Mouse (Mus musculus) liver, embryonic 11.5 days (tissue): Measurements from ENCODE around the gene Cep95. TPM values are rescaled to one million over a fixed set of nuclear protein-coding genes. Genes with fewer than 3 reads are reported as not detected.

Source experiments
- ATAC-seq: fragments of 200-750 bp; cut with Nextera tagmentation; replicated peaks from 2 replicates; pipeline ENCODE4 v1.8.0; 2017; ENCODE audit warnings: moderate number of reproducible peaks, mild to moderate bottlenecking, moderate TSS enrichment, moderate library complexity; ENCODE audit not compliant: low FRiP score
- DNase-seq: peaks from one replicate; pipeline ENCODE4 v3.0.0-alpha.2; 2017; ENCODE audit warnings: low spot score
- H3K27ac ChIP-seq: fragments of 300-500 bp; sonication (generic); 2 replicates; pipeline ENCODE4 v1.5.1; 2014; ENCODE audit warnings: mild to moderate bottlenecking, low read depth, low read length, control low read depth
- H3K27me3 ChIP-seq: fragments of 300-500 bp; sonication (generic); replicated peaks from 2 replicates; pipeline ENCODE4 v1.6.1; 2014; ENCODE audit warnings: low read length, mixed read lengths; ENCODE audit not compliant: control insufficient read depth, insufficient read depth
- H3K36me3 ChIP-seq: fragments of 300-500 bp; sonication (generic); 2 replicates; pipeline ENCODE4 v1.6.1; 2014; ENCODE audit warnings: mild to moderate bottlenecking, low read length, moderate library complexity, mixed read lengths; ENCODE audit not compliant: control insufficient read depth, insufficient read depth
- H3K4me1 ChIP-seq: fragments of 300-500 bp; sonication (generic); replicated peaks from 2 replicates; pipeline ENCODE4 v1.6.1; 2014; ENCODE audit warnings: low read length, mixed read lengths; ENCODE audit not compliant: control insufficient read depth, insufficient read depth
- H3K4me2 ChIP-seq: fragments of 300-500 bp; sonication (generic); 2 replicates; pipeline ENCODE4 v1.6.1; 2014; ENCODE audit warnings: mild to moderate bottlenecking, control low read depth, moderate library complexity
- H3K4me3 ChIP-seq: fragments of 300-500 bp; sonication (generic); 2 replicates; pipeline ENCODE4 v1.5.1; 2014; ENCODE audit warnings: low read depth, low read length, control low read depth
- H3K9ac ChIP-seq: fragments of 300-500 bp; sonication (generic); 2 replicates; pipeline ENCODE4 v1.6.1; 2014; ENCODE audit warnings: low read depth, low read length, control low read depth
- H3K9me3 ChIP-seq: fragments of 300-500 bp; sonication (generic); 2 replicates; pipeline ENCODE4 v1.6.1; 2016; ENCODE audit warnings: low read length, inconsistent platforms, mixed read lengths; ENCODE audit not compliant: control insufficient read depth
- WGBS: fragments of 180-500 bp; shearing (Covaris S2); extraction: QIAGEN DNeasy Blood & Tissue Kit; methylation state at CpG from one replicate; pipeline ENCODE4 v1.1.7; 2014; 5-methylcytosine and 5-hydroxymethylcytosine counted together
- polyA plus RNA-seq: library from polyadenylated mRNA; unstranded; fragments of >200 nt; fragmentation: Nextera tagmentation; extraction: Ambion mirVana; gene quantifications from 2 replicates; pipeline ENCODE4 v1.2.1, GENCODE M21; 2014

Gene Cep95
- polyA plus RNA-seq, 1 experiment from 2014 or later = 18.6 TPM

GRCm38 (mm10) chr11:106815331-106815730 lies 26.3 kb downstream of the Cep95 start:
- no peak overlapping the region for H3K4me3 ChIP-seq
- 94% methylated on average over 2 of the region's 2 CpGs for WGBS
- H3K27me3 ChIP-seq = no peaks in the 10 kb centered on the region
- ATAC-seq (no peak), DNase-seq (no peak)
- H3K4me2 ChIP-seq = no peak overlapping the region
- H3K27ac ChIP-seq = no peak overlapping the region
- H3K9me3 ChIP-seq = no peaks in the 10 kb centered on the region
- peaks cover 62% of the 10 kb centered on the region for H3K36me3 ChIP-seq
- no peak overlapping the region for H3K9ac ChIP-seq
- 0 out of 2 replicates have a peak, but pooled peaks cover 2% of the 10 kb centered on the region for H3K4me1 ChIP-seq

- Histone ChIP-seq H3K27ac (no peak overlapping the region), H3K4me3 (no peak overlapping the region), H3K27me3 (no peaks in the 10 kb centered on the region), H3K4me2 (no peak overlapping the region), H3K9ac (no peak overlapping the region), H3K36me3 (peaks cover 61% of the 10 kb centered on the region), H3K9me3 (no peaks in the 10 kb centered on the region), H3K4me1 (0 out of 2 replicates have a peak, but pooled peaks cover 2% of the 10 kb centered on the region)
- WGBS = 85% methylated on average over 2 of the region's 2 CpGs
- no peak for ATAC-seq
- DNase-seq = no peak
These were observed 26.7 kb downstream of the Cep95 start for GRCm38 (mm10) chr11:106815761-106816160.

GRCm38 (mm10) chr11:106816316-106816715 lies 27.3 kb downstream of the Cep95 start:
- H3K27me3 ChIP-seq = no peaks in the 10 kb centered on the region
- H3K27ac ChIP-seq = no peak overlapping the region
- H3K9ac ChIP-seq = no peak overlapping the region
- ATAC-seq (no peak), DNase-seq (no peak)
- H3K36me3 ChIP-seq = peaks cover 60% of the 10 kb centered on the region
- WGBS = 83% methylated on average over 7 of the region's 7 CpGs
- H3K4me3 ChIP-seq = no peak overlapping the region
- no peak overlapping the region for H3K4me2 ChIP-seq
- H3K9me3 ChIP-seq = no peaks in the 10 kb centered on the region
- 0 out of 2 replicates have a peak, but pooled peaks cover 2% of the 10 kb centered on the region for H3K4me1 ChIP-seq

GRCm38 (mm10) chr11:106817156-106817555 lies 28.1 kb downstream of the Cep95 start:
- H3K4me3 ChIP-seq = no peak overlapping the region
- no peaks in the 10 kb centered on the region for H3K27me3 ChIP-seq
- no peak overlapping the region for H3K4me2 ChIP-seq
- no peak overlapping the region for H3K9ac ChIP-seq
- H3K36me3 ChIP-seq = peaks cover 59% of the 10 kb centered on the region
- ATAC-seq (no peak), DNase-seq (no peak)
- no peaks in the 10 kb centered on the region for H3K9me3 ChIP-seq
- H3K27ac ChIP-seq = no peak overlapping the region
- WGBS = 85% methylated on average over 3 of the region's 3 CpGs
- 0 out of 2 replicates have a peak, but pooled peaks cover 2% of the 10 kb centered on the region for H3K4me1 ChIP-seq

GRCm38 (mm10) chr11:106817808-106818207 lies 28.8 kb downstream of the Cep95 start:
- DNase-seq (no peak), ATAC-seq (no peak)
- H3K27ac ChIP-seq = no peak overlapping the region
- no peak overlapping the region for H3K4me3 ChIP-seq
- H3K9ac ChIP-seq = no peak overlapping the region
- 94% methylated on average over 6 of the region's 6 CpGs for WGBS
- H3K36me3 ChIP-seq = peaks cover 57% of the 10 kb centered on the region
- no peaks in the 10 kb centered on the region for H3K27me3 ChIP-seq
- H3K4me2 ChIP-seq = no peak overlapping the region
- 0 out of 2 replicates have a peak, but pooled peaks cover 2% of the 10 kb centered on the region for H3K4me1 ChIP-seq
- H3K9me3 ChIP-seq = no peaks in the 10 kb centered on the region

- no peaks in the 10 kb centered on the region for H3K27me3 ChIP-seq
- WGBS = 89% methylated on average over 9 of the region's 9 CpGs
- H3K9ac ChIP-seq = no peak overlapping the region
- ATAC-seq (no peak), DNase-seq (no peak)
- 0 out of 2 replicates have a peak, but pooled peaks cover 2% of the 10 kb centered on the region for H3K4me1 ChIP-seq
- no peak overlapping the region for H3K4me2 ChIP-seq
- H3K9me3 ChIP-seq = no peaks in the 10 kb centered on the region
- H3K4me3 ChIP-seq = no peak overlapping the region
- H3K27ac ChIP-seq = no peak overlapping the region
- peaks cover 53% of the 10 kb centered on the region for H3K36me3 ChIP-seq
These were observed 29.3 kb downstream of the Cep95 start for GRCm38 (mm10) chr11:106818341-106818740.

GRCm38 (mm10) chr11:106819595-106819994 lies 30.5 kb downstream of the Cep95 start:
- no peaks in the 10 kb centered on the region for H3K9me3 ChIP-seq
- no peaks in the 10 kb centered on the region for H3K27me3 ChIP-seq
- no peak overlapping the region for H3K4me3 ChIP-seq
- H3K36me3 ChIP-seq = peaks cover 42% of the 10 kb centered on the region
- no peak overlapping the region for H3K4me2 ChIP-seq
- H3K9ac ChIP-seq = no peak overlapping the region
- DNase-seq = no peak
- no peak for ATAC-seq
- no peaks in the 10 kb centered on the region for H3K4me1 ChIP-seq
- WGBS = 84% methylated on average over 9 of the region's 9 CpGs
- H3K27ac ChIP-seq = no peak overlapping the region

- H3K4me1 ChIP-seq = no peaks in the 10 kb centered on the region
These were observed 31.2 kb downstream of the Cep95 start for GRCm38 (mm10) chr11:106820252-106820651.

GRCm38 (mm10) chr11:106820972-106821371 lies 31.9 kb downstream of the Cep95 start:
- no peaks in the 10 kb centered on the region for H3K27me3 ChIP-seq
- 67% methylated on average over 4 of the region's 4 CpGs for WGBS
- no peak overlapping the region for H3K4me3 ChIP-seq
- no peak overlapping the region for H3K9ac ChIP-seq
- H3K9me3 ChIP-seq = no peaks in the 10 kb centered on the region
- no peak for DNase-seq
- ATAC-seq = no peak
- H3K27ac ChIP-seq = no peak overlapping the region
- H3K36me3 ChIP-seq = peaks cover 31% of the 10 kb centered on the region
- no peak overlapping the region for H3K4me2 ChIP-seq
- H3K4me1 ChIP-seq = no peaks in the 10 kb centered on the region

More at GRCm38 (mm10) chr11:106820252-106820651, 31.2 kb downstream of the Cep95 start:
- H3K9me3 ChIP-seq = no peaks in the 10 kb centered on the region
- H3K4me2 ChIP-seq = no peak overlapping the region
- H3K36me3 ChIP-seq = peaks cover 35% of the 10 kb centered on the region
- H3K27ac ChIP-seq = no peak overlapping the region
- WGBS = 85% methylated on average over 6 of the region's 6 CpGs
- ATAC-seq = no peak
- no peak overlapping the region for H3K9ac ChIP-seq
- H3K27me3 ChIP-seq = no peaks in the 10 kb centered on the region
- no peak overlapping the region for H3K4me3 ChIP-seq
- DNase-seq = no peak
